Mouse (Mus musculus) G1E-ER4 (cell line): ENCODE measurements around the gene Slc24a3. TPM values are rescaled to one million over a fixed set of nuclear protein-coding genes. Genes with fewer than 3 reads are reported as not detected.

ENCODE experiments used
- GATA1 ChIP-seq: IDR thresholded peaks from one replicate; pipeline ENCODE4 v1.8.0; 2012; ENCODE audit warnings: low read length, inconsistent platforms
- polyA plus RNA-seq: library from polyadenylated mRNA; stranded (reverse); fragments of >175 nt; gene quantifications from 2 replicates; pipeline ENCODE4 v1.2.3, GENCODE M21; 2012

Gene Slc24a3
- polyA plus RNA-seq: not detected in 2 replicates

GRCm38 (mm10) chr2:145167664-145168360 lies at the start of gene Slc24a3:
TSS of gene Slc24a3 (plus strand) at chr2:145167754.
- TF ChIP-seq GATA1: no peak

- TF ChIP-seq GATA1: no peak
These were observed 49.8 kb upstream of the Slc24a3 start for GRCm38 (mm10) chr2:145117762-145118161.

- TF ChIP-seq GATA1: no peak
These were observed 39.8 kb upstream of the Slc24a3 start for GRCm38 (mm10) chr2:145127747-145128146.

GRCm38 (mm10) chr2:145136625-145137291 lies 30.8 kb upstream of the Slc24a3 start:
- TF ChIP-seq GATA1: no peak

- no peak for TF ChIP-seq GATA1
These were observed 17.1 kb upstream of the Slc24a3 start for GRCm38 (mm10) chr2:145150407-145150806.

GRCm38 (mm10) chr2:145150821-145151220 lies 16.7 kb upstream of the Slc24a3 start:
- TF ChIP-seq GATA1: no peak

GRCm38 (mm10) chr2:145152281-145152680 lies 15.3 kb upstream of the Slc24a3 start:
- TF ChIP-seq GATA1: no peak

GRCm38 (mm10) chr2:145158972-145159371 lies 8.6 kb upstream of the Slc24a3 start:
- TF ChIP-seq GATA1: no peak

- no peak for TF ChIP-seq GATA1
These were observed 6.4 kb upstream of the Slc24a3 start for GRCm38 (mm10) chr2:145161046-145161700.

- no peak for TF ChIP-seq GATA1
These were observed 3.5 kb upstream of the Slc24a3 start for GRCm38 (mm10) chr2:145164086-145164485.

- TF ChIP-seq GATA1: no peak
These were observed 3.0 kb upstream of the Slc24a3 start for GRCm38 (mm10) chr2:145164562-145164961.

GRCm38 (mm10) chr2:145165076-145165475 lies 2.5 kb upstream of the Slc24a3 start:
- no peak for TF ChIP-seq GATA1

GRCm38 (mm10) chr2:145165854-145166253 lies 1.7 kb upstream of the Slc24a3 start:
- TF ChIP-seq GATA1: no peak

GRCm38 (mm10) chr2:145167051-145167663 lies 397 bp upstream of the Slc24a3 start:
- no peak for TF ChIP-seq GATA1

GRCm38 (mm10) chr2:145168405-145168971 lies 934 bp downstream of the Slc24a3 start:
- no peak for TF ChIP-seq GATA1

GRCm38 (mm10) chr2:145172978-145173655 lies 5.6 kb downstream of the Slc24a3 start:
- no peak for TF ChIP-seq GATA1
